Mouse (Mus musculus) brain, embryonic 14.5 days (tissue): ENCODE measurements at regions not wholly inside any gene's neighbourhood (a gene's known extent, or its start where the extent isn't known, plus 50 kb on each side); places are given as distances from the start of the nearest gene placed in this dataset.

Source experiments
- CTCF ChIP-seq: fragments of 200-500 bp; IDR thresholded peaks from 2 replicates; pipeline ENCODE4 v1.5.1; 2012; ENCODE audit warnings: inconsistent platforms, mild to moderate bottlenecking, moderate library complexity, borderline replicate concordance; ENCODE audit not compliant: insufficient read depth, insufficient read length; ENCODE audit errors: extremely low read depth
- POLR2A ChIP-seq: fragments of 200-500 bp; IDR thresholded peaks from 2 replicates; pipeline ENCODE4 v1.6.1; 2012; ENCODE audit warnings: mild to moderate bottlenecking, inconsistent platforms, borderline replicate concordance; ENCODE audit not compliant: poor library complexity, insufficient read depth, insufficient read length, severe bottlenecking; ENCODE audit errors: extremely low read depth

- TF ChIP-seq POLR2A (no peak), CTCF (no peak)
Measured at GRCm38 (mm10) chr1:183622341-183622740, 204.3 kb downstream of the Hhipl2 start.
